Mouse (Mus musculus): ENCODE measurements around the gene Dok5. TPM values are rescaled to one million over a fixed set of nuclear protein-coding genes. Genes with fewer than 3 reads are reported as not detected.

The Dok5 gene
- total RNA-seq, 2 experiments from 2014 or later: 35.9 to 38.6 TPM

- intact Hi-C loops (cut with DNase I): no loop called here
- no peak for DNase-seq (ENCODE audit: low spot score in 2 of 2)
Observed at GRCm38 (mm10) chr2:170887984-170888383, 156.4 kb downstream of the Dok5 start.

GRCm38 (mm10) chr2:170895096-170895495 lies 163.5 kb downstream of the Dok5 start:
- intact Hi-C loops (cut with DNase I): no loop called here
- peak in 1 of 2 experiments; percentile 77 for DNase-seq (ENCODE audit: low spot score in 2 of 2)

GRCm38 (mm10) chr2:170902204-170903028 lies 170.8 kb downstream of the Dok5 start:
- no peak for DNase-seq (ENCODE audit: low spot score in 2 of 2)
- intact Hi-C loops (cut with DNase I): loop anchor here (10.0 kb wide), 1 partner anchor 1432 kb away; no protein-coding TSS in a partner anchor

GRCm38 (mm10) chr2:170903029-170903306 lies 171.4 kb downstream of the Dok5 start:
- DNase-seq (ENCODE audit: low spot score in 2 of 2): no peak
- intact Hi-C loops (cut with DNase I): loop anchor here (10.0 kb wide), 1 partner anchor 1432 kb away; no protein-coding TSS in a partner anchor

- no peak for DNase-seq (ENCODE audit: low spot score in 2 of 2)
- intact Hi-C loops (cut with DNase I): loop anchor here (10.0 kb wide), 1 partner anchor 1431 kb away; no protein-coding TSS in a partner anchor
Observed at GRCm38 (mm10) chr2:170903367-170903766, 171.8 kb downstream of the Dok5 start.

- intact Hi-C loops (cut with DNase I): loop anchor here (2.0 to 10.0 kb wide), 2 partner anchors 1132 to 1304 kb away; partner anchors contain the start of gene Cbln4
- DNase-seq (ENCODE audit: low spot score in 2 of 2): peak; percentile 49 to 51
Observed at GRCm38 (mm10) chr2:170912589-170913223, 181.1 kb downstream of the Dok5 start.

- DNase-seq (ENCODE audit: low spot score in 2 of 2): no peak
- intact Hi-C loops (cut with DNase I): loop anchor here (2.0 to 10.0 kb wide), 2 partner anchors 1131 to 1303 kb away; partner anchors contain the start of gene Cbln4
Observed at GRCm38 (mm10) chr2:170913863-170914262, 182.3 kb downstream of the Dok5 start.

- DNase-seq (ENCODE audit: low spot score in 2 of 2): no peak
- intact Hi-C loops (cut with DNase I): loop anchor here (10.0 kb wide), 1 partner anchor 1129 kb away; the partner anchor contains the start of gene Cbln4
Observed at GRCm38 (mm10) chr2:170915646-170916045, 184.0 kb downstream of the Dok5 start.

- peak in 1 of 2 experiments; percentile 10 for DNase-seq (ENCODE audit: low spot score in 2 of 2)
Observed at GRCm38 (mm10) chr2:170922260-170922659, 190.7 kb downstream of the Dok5 start.

GRCm38 (mm10) chr2:170924131-170924530 lies 192.5 kb downstream of the Dok5 start:
- intact Hi-C loops (cut with DNase I): no loop called here
- DNase-seq (ENCODE audit: low spot score in 2 of 2): no peak

More at GRCm38 (mm10) chr2:170922260-170922659, 190.7 kb downstream of the Dok5 start:
- intact Hi-C loops (cut with DNase I): no loop called here

- no peak for DNase-seq (ENCODE audit: low spot score in 2 of 2)
- intact Hi-C loops (cut with DNase I): no loop called here
Observed at GRCm38 (mm10) chr2:170926237-170926636, 194.6 kb downstream of the Dok5 start.

Other genes starting within 250 kb of the Dok5 start
- 10 to 100 TPM; 29.4 to 31.0 TPM for gene Pfdn4, start 235.4 kb upstream of the Dok5 start, total RNA-seq (2021)
- not detected for gene Cyp24a1, start 234.7 kb upstream of the Dok5 start, total RNA-seq (2021)
- gene 4930470P17Rik, start 129.8 kb upstream of the Dok5 start, total RNA-seq (2021): not detected